Mouse (Mus musculus): ENCODE data around the gene Slc43a2. TPM values are rescaled to one million over a fixed set of nuclear protein-coding genes. Genes with fewer than 3 reads are reported as not detected.
A peak's percentile ranks its signal among the peaks of the same experiment; 100 is the strongest.

Slc43a2 gene
- 5.6 and 6.6 TPM in 2 replicates for polyA plus RNA-seq (2014; fragmentation: Nextera tagmentation; extraction: Ambion mirVana)

- H3K4me2 ChIP-seq (ENCODE audit: low read depth) = peak within 1 kb of the TSS; percentile 100
- DNase-seq (ENCODE audit: low spot score) (peak; percentile 98), ATAC-seq (ENCODE audit: insufficient read depth, low FRiP score, low TSS enrichment) (peak; percentile 94)
- peaks cover 9% of the 10 kb centered on the region; the same call in 1 of the 2 replicates for H3K4me1 ChIP-seq (ENCODE audit: control insufficient read depth, insufficient read depth, low read length)
- H3K9ac ChIP-seq (ENCODE audit: low read length) = peak within 1 kb of the TSS; percentile 97
- H3K27me3 ChIP-seq (ENCODE audit: control insufficient read depth, insufficient read depth, low read length) = no peaks in the 10 kb centered on the region
- peak within 1 kb of the TSS; percentile 80 for H3K4me3 ChIP-seq (ENCODE audit: low read depth, low read length)
- H3K36me3 ChIP-seq (ENCODE audit: control insufficient read depth, insufficient read depth, low read length) = no peaks in the 10 kb centered on the region
- no peaks in the 10 kb centered on the region for H3K9me3 ChIP-seq (ENCODE audit: control insufficient read depth, low read length)
- WGBS = under 1% methylated on average over 62 of the region's 62 CpGs
- H3K27ac ChIP-seq (ENCODE audit: low read depth, low read length) = peak within 1 kb of the TSS; percentile 92
These were observed at the start of gene Slc43a2 for GRCm38 (mm10) chr11:75531469-75532242. Gene Slc43a2, plus strand, starts transcription at chr11:75531694.

- WGBS = 23% methylated on average over 3 of the region's 3 CpGs
- peaks cover 8% of the 10 kb centered on the region for H3K4me1 ChIP-seq (ENCODE audit: control insufficient read depth, insufficient read depth, low read length)
- no peaks in the 10 kb centered on the region for H3K9me3 ChIP-seq (ENCODE audit: control insufficient read depth, low read length)
- H3K4me3 ChIP-seq (ENCODE audit: low read depth, low read length) = peak overlapping the region; percentile 99; the same call in 1 of the 2 replicates
- no peak for DNase-seq (ENCODE audit: low spot score)
- no peak overlapping the region for H3K9ac ChIP-seq (ENCODE audit: low read length)
- no peaks in the 10 kb centered on the region for H3K27me3 ChIP-seq (ENCODE audit: control insufficient read depth, insufficient read depth, low read length)
- H3K27ac ChIP-seq (ENCODE audit: low read depth, low read length) = no peak overlapping the region
- no peak for ATAC-seq (ENCODE audit: insufficient read depth, low FRiP score, low TSS enrichment)
- H3K4me2 ChIP-seq (ENCODE audit: low read depth) = peak overlapping the region; percentile 20; the same call in 1 of the 2 replicates
- peaks cover 12% of the 10 kb centered on the region for H3K36me3 ChIP-seq (ENCODE audit: control insufficient read depth, insufficient read depth, low read length)
These were observed 45.3 kb upstream of the Slc43a2 start for GRCm38 (mm10) chr11:75486192-75486591.

- Histone ChIP-seq H3K9ac (ENCODE audit: low read length) (peak within 1 kb of the TSS; percentile 97), H3K36me3 (ENCODE audit: control insufficient read depth, insufficient read depth, low read length) (peaks cover 18% of the 10 kb centered on the region), H3K27ac (ENCODE audit: low read depth, low read length) (peak within 1 kb of the TSS; percentile 62; the same call in 1 of the 2 replicates), H3K9me3 (ENCODE audit: control insufficient read depth, low read length) (no peaks in the 10 kb centered on the region), H3K4me1 (ENCODE audit: control insufficient read depth, insufficient read depth, low read length) (peaks cover 8% of the 10 kb centered on the region), H3K27me3 (ENCODE audit: control insufficient read depth, insufficient read depth, low read length) (no peaks in the 10 kb centered on the region), H3K4me2 (ENCODE audit: low read depth) (peak within 1 kb of the TSS; percentile 76), H3K4me3 (ENCODE audit: low read depth, low read length) (peak within 1 kb of the TSS; percentile 99)
- ATAC-seq (ENCODE audit: insufficient read depth, low FRiP score, low TSS enrichment) = peak; percentile 99
- peak; percentile 96 for DNase-seq (ENCODE audit: low spot score)
- under 1% methylated on average over 50 of the region's 52 CpGs for WGBS
These were observed 44.8 kb upstream of the Slc43a2 start, which contains the start of gene Prpf8 for GRCm38 (mm10) chr11:75486601-75487285. Gene Prpf8, plus strand, starts transcription at chr11:75486816.

DNA sequence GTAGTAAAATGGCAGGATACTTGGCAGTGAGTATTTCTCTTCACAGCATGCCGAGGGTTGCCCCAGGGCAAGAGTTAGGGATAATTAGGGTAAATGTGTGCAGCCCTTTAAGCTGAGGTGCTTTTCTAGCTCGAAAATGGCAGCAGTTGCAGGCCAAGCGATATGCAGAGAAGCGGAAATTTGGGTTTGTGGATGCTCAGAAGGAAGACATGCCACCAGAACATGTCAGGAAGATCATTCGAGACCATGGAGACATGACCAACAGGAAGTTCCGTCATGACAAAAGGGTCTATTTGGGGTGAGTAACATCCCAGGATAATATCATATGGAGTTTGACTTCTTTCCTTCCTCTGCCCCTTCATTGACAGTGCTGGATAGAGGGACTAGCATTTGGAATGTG is 44.0 kb upstream of the Slc43a2 start:
- no peak for ATAC-seq (ENCODE audit: insufficient read depth, low FRiP score, low TSS enrichment)
- no peak for DNase-seq (ENCODE audit: low spot score)
- H3K27me3 ChIP-seq (ENCODE audit: control insufficient read depth, insufficient read depth, low read length) = no peaks in the 10 kb centered on the region
- peak overlapping the region; percentile 76 for H3K4me2 ChIP-seq (ENCODE audit: low read depth)
- H3K9me3 ChIP-seq (ENCODE audit: control insufficient read depth, low read length) = no peaks in the 10 kb centered on the region
- H3K36me3 ChIP-seq (ENCODE audit: control insufficient read depth, insufficient read depth, low read length) = peaks cover 24% of the 10 kb centered on the region
- WGBS = 48% methylated on average over 6 of the region's 6 CpGs
- peak overlapping the region; percentile 97 for H3K9ac ChIP-seq (ENCODE audit: low read length)
- peak overlapping the region; percentile 99 for H3K4me3 ChIP-seq (ENCODE audit: low read depth, low read length)
- H3K4me1 ChIP-seq (ENCODE audit: control insufficient read depth, insufficient read depth, low read length) = peaks cover 8% of the 10 kb centered on the region
- no peak overlapping the region for H3K27ac ChIP-seq (ENCODE audit: low read depth, low read length)

DNA sequence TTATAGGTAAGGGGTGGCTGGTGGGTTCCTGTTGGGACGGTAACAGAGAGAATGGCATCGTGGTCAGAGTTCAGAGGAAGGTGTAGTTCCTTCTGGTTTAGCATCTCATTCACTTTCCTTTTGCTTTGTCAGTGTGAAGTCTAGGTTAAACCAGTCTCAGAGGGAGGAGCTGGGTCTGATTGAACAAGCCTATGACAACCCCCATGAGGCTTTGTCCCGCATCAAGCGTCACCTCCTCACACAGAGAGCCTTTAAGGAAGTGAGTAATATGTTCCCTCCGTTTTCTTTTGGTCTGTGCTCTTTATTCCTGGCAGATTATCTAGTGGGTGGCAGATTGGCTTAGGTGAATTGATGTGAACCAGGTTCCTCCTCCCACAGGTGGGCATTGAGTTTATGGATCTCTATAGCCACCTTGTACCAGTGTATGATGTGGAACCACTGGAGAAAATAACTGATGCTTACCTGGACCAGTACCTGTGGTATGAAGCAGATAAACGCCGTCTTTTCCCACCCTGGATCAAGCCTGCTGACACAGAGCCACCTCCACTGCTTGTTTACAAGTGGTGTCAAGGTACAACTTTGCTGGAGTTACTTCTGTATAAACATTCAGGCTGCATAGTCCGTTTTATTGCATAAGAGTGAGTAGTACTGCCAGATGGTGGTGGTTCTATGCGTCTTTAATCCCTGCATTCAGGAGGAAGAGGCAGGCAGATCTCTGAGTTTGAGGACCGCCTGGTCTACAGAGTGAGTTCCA is 37.0 kb upstream of the Slc43a2 start:
- DNase-seq (ENCODE audit: low spot score) (no peak), ATAC-seq (ENCODE audit: insufficient read depth, low FRiP score, low TSS enrichment) (no peak)
- H3K27me3 ChIP-seq (ENCODE audit: control insufficient read depth, insufficient read depth, low read length) = no peaks in the 10 kb centered on the region
- H3K27ac ChIP-seq (ENCODE audit: low read depth, low read length) = no peak overlapping the region
- H3K9ac ChIP-seq (ENCODE audit: low read length) = no peak overlapping the region
- H3K4me1 ChIP-seq (ENCODE audit: control insufficient read depth, insufficient read depth, low read length) = no peaks in the 10 kb centered on the region
- no peak overlapping the region for H3K4me3 ChIP-seq (ENCODE audit: low read depth, low read length)
- 96% methylated on average over 10 of the region's 10 CpGs for WGBS
- no peaks in the 10 kb centered on the region for H3K9me3 ChIP-seq (ENCODE audit: control insufficient read depth, low read length)
- H3K4me2 ChIP-seq (ENCODE audit: low read depth) = no peak overlapping the region
- peaks cover 69% of the 10 kb centered on the region for H3K36me3 ChIP-seq (ENCODE audit: control insufficient read depth, insufficient read depth, low read length)

GRCm38 (mm10) chr11:75498126-75498525 is 33.4 kb upstream of the Slc43a2 start:
- H3K9me3 ChIP-seq (ENCODE audit: control insufficient read depth, low read length) = no peaks in the 10 kb centered on the region
- H3K4me2 ChIP-seq (ENCODE audit: low read depth) = no peak overlapping the region
- peaks cover 73% of the 10 kb centered on the region for H3K36me3 ChIP-seq (ENCODE audit: control insufficient read depth, insufficient read depth, low read length)
- H3K9ac ChIP-seq (ENCODE audit: low read length) = no peak overlapping the region
- H3K4me1 ChIP-seq (ENCODE audit: control insufficient read depth, insufficient read depth, low read length) = no peaks in the 10 kb centered on the region
- no peak overlapping the region for H3K27ac ChIP-seq (ENCODE audit: low read depth, low read length)
- H3K27me3 ChIP-seq (ENCODE audit: control insufficient read depth, insufficient read depth, low read length) = no peaks in the 10 kb centered on the region
- ATAC-seq (ENCODE audit: insufficient read depth, low FRiP score, low TSS enrichment) (no peak), DNase-seq (ENCODE audit: low spot score) (no peak)
- WGBS = 94% methylated on average over 1 of the region's 1 CpGs
- H3K4me3 ChIP-seq (ENCODE audit: low read depth, low read length) = no peak overlapping the region

DNA sequence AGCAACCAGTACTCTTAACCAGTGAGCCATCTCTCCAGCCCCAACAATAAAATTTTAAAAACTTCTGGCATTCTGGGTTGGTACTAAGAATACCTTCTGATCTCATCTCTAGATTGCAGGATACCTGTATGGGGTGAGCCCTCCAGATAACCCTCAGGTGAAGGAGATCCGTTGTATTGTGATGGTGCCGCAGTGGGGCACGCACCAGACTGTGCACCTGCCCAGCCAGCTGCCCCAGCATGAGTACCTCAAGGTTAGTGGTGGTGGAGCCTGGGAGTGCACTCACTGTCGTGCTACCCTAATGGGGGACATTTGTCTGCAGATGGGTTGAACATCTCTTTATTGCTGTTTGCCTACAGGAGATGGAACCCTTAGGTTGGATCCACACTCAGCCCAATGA is 23.3 kb upstream of the Slc43a2 start:
- Histone ChIP-seq H3K4me3 (ENCODE audit: low read depth, low read length) (no peak overlapping the region), H3K9me3 (ENCODE audit: control insufficient read depth, low read length) (no peaks in the 10 kb centered on the region), H3K27me3 (ENCODE audit: control insufficient read depth, insufficient read depth, low read length) (no peaks in the 10 kb centered on the region), H3K4me1 (ENCODE audit: control insufficient read depth, insufficient read depth, low read length) (peaks cover 10% of the 10 kb centered on the region; the same call in 1 of the 2 replicates), H3K4me2 (ENCODE audit: low read depth) (no peak overlapping the region), H3K27ac (ENCODE audit: low read depth, low read length) (no peak overlapping the region), H3K36me3 (ENCODE audit: control insufficient read depth, insufficient read depth, low read length) (peaks cover 33% of the 10 kb centered on the region), H3K9ac (ENCODE audit: low read length) (no peak overlapping the region)
- 96% methylated on average over 4 of the region's 4 CpGs for WGBS
- ATAC-seq (ENCODE audit: insufficient read depth, low FRiP score, low TSS enrichment) (no peak), DNase-seq (ENCODE audit: low spot score) (no peak)

- H3K4me3 ChIP-seq (ENCODE audit: low read depth, low read length) = no peak overlapping the region
- peaks cover 10% of the 10 kb centered on the region; the same call in 1 of the 2 replicates for H3K4me1 ChIP-seq (ENCODE audit: control insufficient read depth, insufficient read depth, low read length)
- ATAC-seq (ENCODE audit: insufficient read depth, low FRiP score, low TSS enrichment) (no peak), DNase-seq (ENCODE audit: low spot score) (no peak)
- no peak overlapping the region for H3K9ac ChIP-seq (ENCODE audit: low read length)
- no peak overlapping the region for H3K4me2 ChIP-seq (ENCODE audit: low read depth)
- H3K27me3 ChIP-seq (ENCODE audit: control insufficient read depth, insufficient read depth, low read length) = no peaks in the 10 kb centered on the region
- no peaks in the 10 kb centered on the region for H3K9me3 ChIP-seq (ENCODE audit: control insufficient read depth, low read length)
- H3K27ac ChIP-seq (ENCODE audit: low read depth, low read length) = no peak overlapping the region
- peaks cover 27% of the 10 kb centered on the region for H3K36me3 ChIP-seq (ENCODE audit: control insufficient read depth, insufficient read depth, low read length)
- 66% methylated on average over 8 of the region's 8 CpGs for WGBS
These were observed 22.6 kb upstream of the Slc43a2 start for GRCm38 (mm10) chr11:75508904-75509303.
